Mouse (Mus musculus): Measurements from ENCODE around the gene Acp5. TPM values are rescaled to one million over a fixed set of nuclear protein-coding genes. Genes with fewer than 3 reads are reported as not detected.

The Acp5 gene
- polyA plus RNA-seq (2015; fragmentation: Nextera tagmentation; extraction: Ambion mirVana): 9.1 and 9.8 TPM in 2 replicates

DNA sequence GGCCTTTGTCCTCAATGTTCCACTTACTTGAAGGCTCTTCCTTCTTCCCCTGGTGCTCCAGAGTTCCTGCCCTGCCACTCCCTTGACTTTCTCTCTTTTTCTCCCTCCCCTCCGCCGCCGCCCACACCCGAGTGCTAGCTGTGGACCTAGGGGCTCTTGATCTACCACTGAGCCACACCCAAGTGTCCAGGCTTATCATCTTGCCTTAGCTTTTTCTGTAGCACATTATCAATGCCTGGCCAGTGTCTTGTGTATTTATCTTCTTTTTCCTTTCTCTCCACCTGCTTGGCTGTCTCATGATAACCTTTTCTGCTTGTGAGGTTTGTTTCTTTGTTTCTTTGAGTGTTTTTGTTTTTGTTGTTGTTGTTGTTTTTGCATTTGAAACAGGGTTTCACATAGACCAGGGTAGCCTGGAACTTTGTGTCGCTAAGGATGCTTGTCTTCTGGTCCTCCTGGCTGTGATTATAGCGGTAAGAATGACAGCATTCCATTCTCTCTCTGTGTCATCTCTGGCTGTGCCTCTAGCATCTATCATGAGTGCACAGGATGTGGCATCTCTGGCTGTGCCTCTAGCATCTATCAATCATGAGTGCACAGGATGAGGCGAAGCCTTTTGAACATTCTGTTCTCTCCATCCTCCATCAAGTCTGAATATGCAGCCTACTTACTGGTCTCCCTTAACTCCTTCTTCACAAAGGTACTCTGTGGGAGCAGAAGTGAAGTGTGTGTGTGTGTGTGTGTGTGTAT is at the start of gene Acp5:
TSS of gene Acp5 (minus strand) at position 68 of the 747 bp plus-strand sequence.

DNA sequence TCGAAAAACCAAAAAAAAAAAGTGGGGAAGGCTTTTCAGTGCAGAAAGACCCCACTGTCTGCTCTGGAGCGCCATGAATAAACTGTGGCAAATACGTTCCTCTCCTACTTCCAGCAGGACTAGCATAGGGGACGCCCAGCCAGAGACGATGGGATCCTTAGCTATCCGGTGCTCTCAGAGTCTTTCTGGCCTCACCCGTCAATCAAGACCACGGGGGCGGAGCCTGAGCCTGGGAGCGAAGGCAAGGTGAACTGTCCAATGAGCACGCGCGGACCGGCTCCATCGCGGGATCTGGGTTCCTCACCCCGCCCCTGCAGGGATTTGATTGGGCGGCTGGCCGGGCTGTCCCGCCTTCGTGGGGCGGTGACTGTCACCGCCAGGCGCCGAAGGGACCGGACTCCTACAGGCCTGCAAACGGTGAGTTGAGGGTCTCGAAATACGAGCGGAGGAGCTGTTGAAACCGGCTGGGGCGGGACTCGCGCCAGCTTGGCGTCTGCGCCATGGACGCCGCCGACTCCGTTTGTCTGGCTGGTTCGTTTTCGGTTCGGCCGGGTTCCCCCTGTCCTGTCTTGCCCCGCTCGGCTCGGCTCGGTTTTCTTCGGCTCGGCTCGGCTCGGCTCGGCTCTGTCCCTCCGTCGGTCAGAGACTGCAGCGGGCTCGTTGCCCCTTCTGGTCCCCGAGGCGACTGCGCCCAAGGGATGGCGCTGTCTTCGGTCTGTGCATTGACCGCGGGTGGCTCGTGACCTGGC is 21.2 kb upstream of the Acp5 start, which contains the start of gene Pigyl:
TSS of gene Pigyl (plus strand) at position 350 of the 749 bp plus-strand sequence.

DNA sequence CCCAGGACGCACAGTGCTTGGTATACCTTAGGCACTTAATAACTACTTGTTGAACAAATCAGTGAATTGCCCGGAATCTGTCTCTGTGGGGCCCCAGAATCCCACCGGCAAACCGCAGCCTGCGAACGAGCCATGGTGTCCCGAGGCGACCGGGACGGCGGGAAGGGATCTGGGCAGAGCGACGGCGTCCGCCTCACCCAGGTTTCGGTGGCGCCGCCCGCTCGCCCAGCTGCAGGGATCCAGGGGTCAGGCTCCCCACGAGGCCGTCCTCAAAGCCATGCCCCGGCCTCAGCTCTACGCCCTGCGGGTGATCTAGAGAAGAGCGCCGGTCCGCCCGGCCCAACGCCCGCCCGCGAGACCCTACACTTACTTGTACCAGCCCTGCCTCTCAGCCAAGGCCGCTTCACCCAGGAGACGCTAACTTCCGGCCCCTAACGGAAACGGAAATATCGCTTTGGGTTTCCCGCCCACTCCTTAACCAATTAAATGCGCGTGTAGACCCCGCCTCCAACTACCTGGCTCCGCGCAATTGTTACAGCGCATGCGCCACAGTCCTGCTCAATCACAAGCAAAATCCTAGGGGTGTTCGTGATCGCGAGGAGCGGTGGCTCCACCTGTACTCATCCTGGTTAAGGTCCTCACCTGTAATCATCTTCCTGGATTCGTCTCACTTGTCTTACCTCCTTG is 18.6 kb downstream of the Acp5 start, which contains the start of gene Elof1:
TSS of gene Elof1 (minus strand) at position 433 of the 687 bp plus-strand sequence.

DNA sequence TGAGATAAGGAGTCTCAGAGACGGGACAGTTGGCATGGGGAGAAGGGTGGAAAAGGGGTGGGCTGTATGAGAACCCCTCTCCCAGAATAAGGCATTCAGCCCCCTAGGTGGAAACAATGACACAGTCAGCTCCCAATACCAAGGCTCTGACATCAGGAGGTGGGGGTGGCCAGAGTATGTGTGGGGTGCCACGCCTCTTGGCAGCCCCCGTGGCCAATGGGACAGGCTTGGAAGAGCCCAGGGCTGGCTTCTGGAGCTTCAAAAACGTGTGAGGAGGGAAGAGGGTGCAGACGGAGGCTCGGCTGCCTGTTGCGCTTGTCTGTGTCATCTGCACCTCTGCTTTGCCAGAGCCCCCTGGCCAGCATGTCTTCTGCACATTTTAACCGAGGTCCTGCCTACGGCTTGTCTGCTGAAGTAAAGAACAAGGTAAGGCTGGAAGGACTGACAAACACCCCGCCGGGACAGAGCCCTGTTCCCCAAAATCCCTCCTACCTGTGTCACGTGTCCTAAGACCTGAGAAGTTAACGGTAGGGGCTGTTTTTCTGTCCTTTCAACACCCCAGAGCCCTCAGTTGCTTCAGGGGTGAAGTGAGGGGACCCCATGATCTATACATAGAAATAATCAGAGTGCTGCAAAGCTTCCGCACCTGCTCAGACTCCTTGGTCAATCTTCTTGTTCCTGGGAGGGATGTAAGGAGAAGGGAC is 36.4 kb downstream of the Acp5 start, which contains the start of gene Cnn1:
TSS of gene Cnn1 (plus strand) at position 224 of the 704 bp plus-strand sequence.

GRCm38 (mm10) chr9:22085022-22085834 is 50.3 kb downstream of the Acp5 start, which contains the start of gene Ecsit:
Gene Ecsit (minus strand): TSS chr9:22085438.

Small RNA genes lying within 50 kb of the gene (microRNA-seq; reads per million reads assigned to microRNA genes)
- gene Mir7084: not detected

Other genes starting within 250 kb of the Acp5 start
- 25.2 and 33.9 TPM in 2 replicates for gene Rab3d, start 217.5 kb downstream of the Acp5 start, polyA plus RNA-seq (2015; fragmentation: Nextera tagmentation; extraction: Ambion mirVana)
- gene Ccdc159, start 208.2 kb downstream of the Acp5 start, polyA plus RNA-seq (2015; fragmentation: Nextera tagmentation; extraction: Ambion mirVana): 1.6 and 2.0 TPM in 2 replicates
- gene Tmem205, start 208.2 kb downstream of the Acp5 start, polyA plus RNA-seq (2015; fragmentation: Nextera tagmentation; extraction: Ambion mirVana): 68.5 and 78.3 TPM in 2 replicates
- 4.0 and 4.3 TPM in 2 replicates for gene Plppr2, start 198.7 kb downstream of the Acp5 start, polyA plus RNA-seq (2015; fragmentation: Nextera tagmentation; extraction: Ambion mirVana)
- gene Swsap1, start 180.0 kb downstream of the Acp5 start, polyA plus RNA-seq (2015; fragmentation: Nextera tagmentation; extraction: Ambion mirVana): 3.4 TPM in 2 replicates
- gene Epor, start 172.2 kb downstream of the Acp5 start, polyA plus RNA-seq (2015; fragmentation: Nextera tagmentation; extraction: Ambion mirVana): 2.1 and 2.6 TPM in 2 replicates
- 2.9 and 4.9 TPM in 2 replicates for gene Rgl3, start 146.3 kb downstream of the Acp5 start, polyA plus RNA-seq (2015; fragmentation: Nextera tagmentation; extraction: Ambion mirVana)
- not detected in 2 replicates for gene Ccdc151, start 133.1 kb downstream of the Acp5 start, polyA plus RNA-seq (2015; fragmentation: Nextera tagmentation; extraction: Ambion mirVana)
- gene Prkcsh, start 132.9 kb downstream of the Acp5 start, polyA plus RNA-seq (2015; fragmentation: Nextera tagmentation; extraction: Ambion mirVana): 47.2 and 48.7 TPM in 2 replicates
- gene Elavl3, start 83.7 kb downstream of the Acp5 start, polyA plus RNA-seq (2015; fragmentation: Nextera tagmentation; extraction: Ambion mirVana): 0.05 TPM in 1 of 2 replicates, not detected in the other
- gene Gm49318, start 64.5 kb downstream of the Acp5 start, polyA plus RNA-seq (2015; fragmentation: Nextera tagmentation; extraction: Ambion mirVana): not detected in 2 replicates
- 6.1 and 8.0 TPM in 2 replicates for gene Zfp653, start 64.3 kb downstream of the Acp5 start, polyA plus RNA-seq (2015; fragmentation: Nextera tagmentation; extraction: Ambion mirVana)
- 39.5 and 42.3 TPM in 2 replicates for gene Ecsit, start 50.3 kb downstream of the Acp5 start, polyA plus RNA-seq (2015; fragmentation: Nextera tagmentation; extraction: Ambion mirVana)
- gene Cnn1, start 36.5 kb downstream of the Acp5 start, polyA plus RNA-seq (2015; fragmentation: Nextera tagmentation; extraction: Ambion mirVana): 4,929 and 6,173 TPM in 2 replicates
- 93.8 and 101 TPM in 2 replicates for gene Elof1, start 18.5 kb downstream of the Acp5 start, polyA plus RNA-seq (2015; fragmentation: Nextera tagmentation; extraction: Ambion mirVana)
- gene Pigyl, start 21.1 kb upstream of the Acp5 start, polyA plus RNA-seq (2015; fragmentation: Nextera tagmentation; extraction: Ambion mirVana): 85.8 and 88.4 TPM in 2 replicates
- 0.13 and 0.28 TPM in 2 replicates for gene Zfp872, start 52.4 kb upstream of the Acp5 start, polyA plus RNA-seq (2015; fragmentation: Nextera tagmentation; extraction: Ambion mirVana)
- 27.7 and 30.7 TPM in 2 replicates for gene Zfp809, start 90.0 kb upstream of the Acp5 start, polyA plus RNA-seq (2015; fragmentation: Nextera tagmentation; extraction: Ambion mirVana)
- gene Zfp599, start 124.2 kb upstream of the Acp5 start, polyA plus RNA-seq (2015; fragmentation: Nextera tagmentation; extraction: Ambion mirVana): 0.55 and 0.70 TPM in 2 replicates
- 7.4 and 7.9 TPM in 2 replicates for gene Zfp810, start 171.9 kb upstream of the Acp5 start, polyA plus RNA-seq (2015; fragmentation: Nextera tagmentation; extraction: Ambion mirVana)